In genomic region chr9:78117690-78118089, GRCm38 (mm10) we compare ENCODE assay signal across 18 mouse cellular contexts. TPM values are rescaled to one million over a fixed set of nuclear protein-coding genes. Genes with fewer than 3 reads are reported as not detected.
DNase-seq lines count a peak whose midpoint lies in the region; ATAC-seq lines count a peak whose summit lies in the region.
"Had no signal": no experiment of that assay in that cellular context is flagged by ENCODE, and none has a peak within 500 bp of the region (broad histone marks: within the 10 kb centered on the region; RNA-seq: fewer than 3 reads in every experiment).

No protein-coding gene starts in this region.

- ATAC-seq in liver, embryonic 16.5 days (ENCODE audit: low read depth), result peak; percentile 76
- no peak for ATAC-seq in erythroid progenitor cell, adult 5-6 weeks (replicated peaks; ENCODE audit: low FRiP score, poor library complexity, severe bottlenecking)
- ATAC-seq: forebrain, postnatal 0 days had no signal

- peak overlapping the region; percentile 40 for H3K27ac ChIP-seq in liver, embryonic 16.5 days (ENCODE audit: low read length)
- H3K27ac ChIP-seq: limb, embryonic 13.5 days had no signal

- H3K4me1 ChIP-seq in liver, embryonic 16.5 days (ENCODE audit: control insufficient read depth, low read depth, low read length), result peaks cover 17% of the 10 kb centered on the region

- no peaks in the 10 kb centered on the region for H3K27me3 ChIP-seq in liver, embryonic 16.5 days (ENCODE audit: control insufficient read depth, insufficient read depth, low read depth, low read length)
- H3K27me3 ChIP-seq: limb, embryonic 13.5 days had no signal

- no peak overlapping the region for H3K4me3 ChIP-seq in liver, embryonic 16.5 days (ENCODE audit: low read depth, low read length)
- H3K4me3 ChIP-seq: limb, embryonic 13.5 days; myocyte had no signal

- 51% methylated on average over 2 of the region's 2 CpGs for whole genome bisulfite sequencing in liver, embryonic 16.5 days (ENCODE audit: insufficient replicate concordance)

- DNase-seq in adrenal gland, adult 2 months, result peak; percentile 19
- no peak for DNase-seq in adrenal gland, postnatal 36 days
- peak; percentile 52 to 73 for DNase-seq in lung, adult 18-20 months
- DNase-seq in lung, postnatal 10 days, result no peak
- DNase-seq in yolk sac, embryonic 10.5 days (ENCODE audit: low spot score), result peak; percentile 47
- DNase-seq in layer of hippocampus, postnatal 14 days (ENCODE audit: low spot score in 2 of 2), result no peak
- DNase-seq: cerebellum, adult 9-10 months; embryo, embryonic 11 days; forebrain, postnatal 0 days; gastrocnemius, postnatal 36 days; kidney, adult 11 months; kidney, postnatal 25 days; right cerebral cortex, postnatal 14 days had no signal

- H3K36me3 ChIP-seq in liver, embryonic 16.5 days (ENCODE audit: control insufficient read depth, insufficient read depth), result no peaks in the 10 kb centered on the region

- no peak overlapping the region for H3K9ac ChIP-seq in liver, embryonic 16.5 days (ENCODE audit: low read depth, low read length)
- H3K9ac ChIP-seq: forebrain, postnatal 0 days; limb, embryonic 13.5 days had no signal

- H3K4me2 ChIP-seq in liver, embryonic 16.5 days (ENCODE audit: low read depth, low read length), result no peak overlapping the region
- H3K4me2 ChIP-seq: limb, embryonic 13.5 days; midbrain, embryonic 11.5 days had no signal

- H3K9me3 ChIP-seq in liver, embryonic 16.5 days (replicated peaks; ENCODE audit: control insufficient read depth, low read length), result no peaks in the 10 kb centered on the region
- H3K9me3 ChIP-seq: limb, embryonic 13.5 days had no signal

RNA-seq across cellular contexts. Expression of gene Ick, which starts 8.7 kb away (rescaled TPM):
- 10 to 100 TPM; 18.7 to 20.1 TPM for total RNA-seq in adrenal gland, adult 2 months (2021)
- polyA plus RNA-seq in adrenal gland, adult 2 months (2012; rRNA removed), result 14.9 and 16.9 TPM in 2 replicates
- total RNA-seq in adrenal gland, postnatal 36 days (2021), result 10 to 100 TPM; 17.5 to 20.4 TPM
- 4.6 and 5.5 TPM in 2 replicates for polyA plus RNA-seq in liver, embryonic 16.5 days (2015; fragmentation: Nextera tagmentation; extraction: Ambion mirVana)
- 10 to 100 TPM; 34.3 to 34.9 TPM for total RNA-seq in layer of hippocampus, postnatal 14 days (2021)
- 2.1 and 12.3 TPM in 2 replicates for total RNA-seq in erythroid progenitor cell, adult 5-6 weeks (2015; ENCODE audit: low replicate concordance)
- total RNA-seq in erythroid progenitor cell, adult 5-6 weeks (2017; ENCODE audit: low replicate concordance), result 0.90 and 5.2 TPM in 2 replicates

RNA-seq across cellular contexts. Expression of gene Fbxo9, which starts 8.8 kb away (rescaled TPM):
- total RNA-seq in adrenal gland, adult 2 months (2021), result 10 to 100 TPM; 82.7 to 93.8 TPM
- 85.0 and 100 TPM in 2 replicates for polyA plus RNA-seq in adrenal gland, adult 2 months (2012; rRNA removed)
- total RNA-seq in adrenal gland, postnatal 36 days (2021), result 100 to 1,000 TPM in 1 of 2 experiments, 10 to 100 TPM in 1; 77.1 to 101 TPM
- 65.3 and 66.2 TPM in 2 replicates for polyA plus RNA-seq in liver, embryonic 16.5 days (2015; fragmentation: Nextera tagmentation; extraction: Ambion mirVana)
- 100 to 1,000 TPM; 102 to 112 TPM for total RNA-seq in layer of hippocampus, postnatal 14 days (2021)
- 223 and 268 TPM in 2 replicates for total RNA-seq in erythroid progenitor cell, adult 5-6 weeks (2015; ENCODE audit: low replicate concordance)
- 169 and 259 TPM in 2 replicates for total RNA-seq in erythroid progenitor cell, adult 5-6 weeks (2017; ENCODE audit: low replicate concordance)

Comparison
In these comparisons a context has a peak if more than half of its experiments do, and no peak if none do; other contexts are left out.
1. DNase-seq: peak in adrenal gland, adult 2 months (single experiment), lung, adult 18-20 months (2 of 2) and yolk sac, embryonic 10.5 days (single experiment); none in adrenal gland, postnatal 36 days (0 of 2), lung, postnatal 10 days (single experiment) and layer of hippocampus, postnatal 14 days (0 of 2).